Mouse (Mus musculus) yolk sac, embryonic 10.5 days (tissue): ENCODE data around the gene Map3k7.
"Not testable (repeated sequence)": the region's sequence is repeated elsewhere in the genome, so short reads cannot be mapped to it uniquely, and the experiment has no call there.

Experiments
- DNase-seq: peaks from one replicate; pipeline ENCODE4 v3.0.0-alpha.2; 2017; ENCODE audit warnings: low spot score

Map3k7 gene

GRCm38 (mm10) chr4:31993386-31993785 lies 29.5 kb downstream of the Map3k7 start:
- DNase-seq: no peak

DNA sequence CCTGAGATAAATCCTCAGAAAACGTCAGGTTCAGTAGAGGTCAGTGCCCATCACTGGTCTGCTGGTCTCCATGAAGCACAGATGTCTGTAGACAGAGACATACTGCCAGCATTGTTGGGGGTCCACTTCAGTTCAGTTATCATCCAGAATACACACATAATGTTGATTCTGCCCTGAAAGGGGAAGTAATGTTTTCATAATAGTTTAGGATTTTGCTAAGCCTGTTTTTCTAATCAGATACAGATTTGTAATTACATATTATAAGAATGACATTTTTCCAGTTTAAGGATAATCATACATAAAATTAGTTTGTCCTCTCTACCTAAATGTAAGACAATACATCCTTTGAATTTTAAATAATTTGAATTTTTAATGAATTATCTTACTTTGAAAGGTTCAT lies 30.0 kb downstream of the Map3k7 start:
- no peak for DNase-seq

DNA sequence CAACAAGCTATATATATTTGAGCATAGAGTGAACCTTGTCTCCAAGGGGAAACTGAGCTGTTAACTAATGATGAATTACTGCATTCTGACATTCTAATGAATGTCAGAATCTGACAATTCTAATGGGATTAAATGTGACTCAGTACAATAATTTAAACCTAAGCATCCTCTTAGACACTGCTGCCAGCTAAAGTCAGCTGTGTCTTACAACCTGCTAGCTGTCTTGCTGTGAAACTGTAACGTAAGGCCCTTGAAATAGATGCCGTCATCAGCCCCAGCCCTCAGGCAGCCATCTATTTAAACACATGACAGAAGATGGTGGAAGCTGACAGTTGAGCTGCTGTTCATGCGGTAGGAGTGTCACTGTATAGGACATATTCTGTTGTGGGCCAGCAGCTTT lies 37.6 kb downstream of the Map3k7 start:
- no peak for DNase-seq

DNA sequence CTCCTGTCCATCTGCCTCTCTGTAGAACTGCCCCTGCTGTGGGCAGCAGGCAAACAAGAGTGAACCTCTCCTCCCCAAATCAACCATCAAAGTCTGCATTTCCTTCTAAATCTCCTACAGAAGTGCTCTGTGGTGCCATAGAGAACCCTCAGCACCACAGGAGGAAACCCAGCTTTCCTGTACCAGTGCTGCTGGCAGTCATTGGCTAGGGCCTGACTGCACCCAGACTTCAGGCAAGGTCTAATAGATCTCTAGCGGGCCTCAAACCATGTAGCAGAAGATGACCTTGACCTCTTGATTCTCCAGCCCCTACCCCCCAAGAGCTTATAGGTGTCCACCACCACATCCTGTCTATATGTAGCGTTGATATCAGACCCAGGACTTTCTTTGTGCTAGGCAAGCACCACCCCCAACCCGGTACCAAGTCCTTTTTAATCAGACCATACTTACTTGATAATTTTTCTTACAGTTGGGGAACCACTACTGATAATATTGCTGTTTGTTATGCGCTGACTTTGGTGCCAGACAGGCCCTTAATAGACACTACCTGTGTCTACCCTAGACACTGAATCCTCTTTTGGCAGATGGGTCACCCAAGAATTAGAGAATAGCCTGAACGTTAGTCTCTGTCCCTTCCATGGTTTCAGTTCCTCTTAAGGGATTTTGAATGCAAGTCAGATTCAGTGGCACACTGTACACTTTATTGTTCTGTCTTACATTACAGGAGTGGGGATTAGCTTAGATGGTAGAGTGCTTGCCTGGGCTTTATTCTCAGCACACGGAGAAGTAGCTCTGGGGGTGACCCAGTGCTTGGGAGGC lies 41.1 kb downstream of the Map3k7 start:
- no peak for DNase-seq

- DNase-seq: no peak
These were observed 43.3 kb downstream of the Map3k7 start for GRCm38 (mm10) chr4:32007174-32007573.

GRCm38 (mm10) chr4:32008095-32008494 lies 44.2 kb downstream of the Map3k7 start:
- DNase-seq: no peak

DNA sequence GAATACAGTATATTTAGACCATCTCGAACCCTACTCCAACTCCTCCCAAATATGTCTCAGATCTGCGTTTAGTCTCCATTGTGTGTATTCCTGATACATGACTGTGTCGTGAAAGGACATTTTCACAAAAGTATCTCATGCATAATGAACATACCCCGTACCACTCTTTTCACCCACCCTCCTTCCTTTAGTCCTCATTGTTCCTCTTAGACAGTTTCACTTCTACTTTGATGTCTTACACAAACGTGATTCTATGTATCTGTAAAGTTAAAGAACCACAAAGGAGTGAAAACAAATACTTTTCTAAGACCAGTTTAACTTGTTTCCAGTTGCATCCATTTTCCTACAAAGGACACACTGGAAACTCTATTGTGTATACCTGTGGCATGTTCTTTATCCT lies 46.9 kb downstream of the Map3k7 start:
- no peak for DNase-seq

GRCm38 (mm10) chr4:32011218-32011973 lies 47.5 kb downstream of the Map3k7 start:
- no peak for DNase-seq

DNA sequence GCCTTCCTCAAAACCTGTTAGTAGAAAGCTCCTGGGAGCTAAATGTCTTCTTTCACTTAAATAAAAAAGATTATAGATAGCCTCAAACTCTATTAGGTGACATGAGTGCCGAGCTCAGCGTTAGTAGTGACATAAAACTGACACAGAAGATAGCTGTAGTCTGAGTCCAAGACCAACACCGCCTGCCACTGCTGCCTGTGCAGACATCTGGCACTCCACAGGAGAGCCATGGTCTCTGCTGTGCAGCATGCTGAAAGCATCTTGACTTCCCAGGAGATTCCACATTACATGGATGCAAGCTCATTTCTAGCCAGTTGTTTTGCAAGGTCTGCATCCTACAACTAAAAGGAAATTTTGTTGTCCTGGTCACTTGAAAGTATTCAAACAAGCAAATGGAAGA lies 57.2 kb downstream of the Map3k7 start:
- no peak for DNase-seq

- DNase-seq: no peak
These were observed 58.4 kb downstream of the Map3k7 start for GRCm38 (mm10) chr4:32022321-32022720.

GRCm38 (mm10) chr4:32024170-32024569 lies 60.3 kb downstream of the Map3k7 start:
- DNase-seq: not testable (repeated sequence)

GRCm38 (mm10) chr4:32025105-32025504 lies 61.2 kb downstream of the Map3k7 start:
- DNase-seq: no peak

GRCm38 (mm10) chr4:32027094-32027493 lies 63.2 kb downstream of the Map3k7 start:
- DNase-seq: no peak

GRCm38 (mm10) chr4:32037267-32037666 lies 73.4 kb downstream of the Map3k7 start:
- DNase-seq: no peak

DNA sequence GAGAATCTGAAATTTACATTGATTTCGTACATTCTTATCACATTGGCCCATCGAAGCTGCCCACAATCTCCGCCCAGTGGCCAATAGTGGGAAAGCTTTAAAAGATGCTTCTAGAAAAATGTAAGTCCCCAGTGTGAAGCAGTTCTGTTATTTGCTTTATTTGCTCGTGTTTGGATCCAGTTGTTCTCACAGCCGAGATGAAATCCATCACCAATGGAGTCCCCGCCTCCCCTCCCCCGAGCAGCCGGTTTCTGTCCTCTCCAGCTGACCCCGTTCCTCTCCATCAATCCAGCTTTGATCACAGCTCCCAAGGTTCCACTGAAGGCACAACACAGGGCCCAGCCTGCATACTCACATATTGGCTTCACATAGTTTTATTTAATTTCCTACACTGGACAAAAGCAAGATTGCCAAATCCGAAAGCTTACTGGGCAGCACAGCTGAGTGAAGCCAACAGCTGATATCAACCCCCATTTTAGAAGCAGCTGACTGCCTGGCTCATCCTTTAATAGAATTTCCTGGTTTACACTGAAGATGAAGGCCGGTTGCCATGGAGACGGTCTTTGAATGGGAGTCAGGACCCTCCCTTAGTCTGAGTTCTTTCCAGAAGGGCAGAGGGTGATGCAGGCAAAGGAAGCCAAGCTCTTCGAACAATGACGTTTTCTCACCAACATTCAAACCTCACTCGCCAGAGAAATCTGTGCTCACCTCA lies 78.0 kb downstream of the Map3k7 start:
- DNase-seq: no peak

DNA sequence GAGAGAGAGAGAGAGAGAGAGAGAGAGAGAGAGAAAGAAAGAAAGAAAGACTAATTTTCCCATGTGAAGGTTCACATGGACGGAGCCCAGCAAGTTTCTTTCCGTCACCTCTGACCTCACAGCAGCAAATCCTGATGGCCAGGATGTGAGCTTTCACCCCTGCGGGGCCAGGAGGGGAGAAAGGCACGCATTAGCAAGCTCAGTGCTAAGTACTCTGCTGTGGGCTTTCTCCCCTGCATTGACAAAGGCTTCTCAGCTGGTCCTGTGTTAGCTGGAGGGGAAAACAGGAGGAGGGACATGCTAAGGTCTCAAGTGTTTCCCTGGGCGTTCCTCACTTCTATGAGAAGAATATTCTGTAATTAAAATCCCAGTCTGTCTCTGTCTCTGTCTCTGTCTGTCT lies 81.3 kb downstream of the Map3k7 start:
- DNase-seq: no peak

DNA sequence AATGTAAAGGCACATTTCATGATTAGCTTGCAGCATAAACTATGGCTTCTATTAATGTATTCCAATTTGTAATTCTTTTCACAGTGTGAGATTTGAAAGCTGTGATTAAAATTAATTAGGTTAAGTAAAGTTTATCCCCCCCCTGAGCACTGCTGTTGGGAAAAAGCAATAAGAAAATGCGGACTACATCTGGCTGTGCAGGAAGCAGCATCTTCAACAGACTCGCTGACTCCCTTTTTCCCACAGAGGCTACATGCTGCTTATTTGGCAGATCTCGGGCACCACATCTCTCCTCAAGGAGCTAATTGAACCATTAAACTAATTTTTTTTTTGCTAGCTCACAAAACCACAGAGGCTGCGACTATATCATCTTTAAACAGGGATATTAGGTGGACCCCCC lies 85.9 kb downstream of the Map3k7 start:
- no peak for DNase-seq

DNA sequence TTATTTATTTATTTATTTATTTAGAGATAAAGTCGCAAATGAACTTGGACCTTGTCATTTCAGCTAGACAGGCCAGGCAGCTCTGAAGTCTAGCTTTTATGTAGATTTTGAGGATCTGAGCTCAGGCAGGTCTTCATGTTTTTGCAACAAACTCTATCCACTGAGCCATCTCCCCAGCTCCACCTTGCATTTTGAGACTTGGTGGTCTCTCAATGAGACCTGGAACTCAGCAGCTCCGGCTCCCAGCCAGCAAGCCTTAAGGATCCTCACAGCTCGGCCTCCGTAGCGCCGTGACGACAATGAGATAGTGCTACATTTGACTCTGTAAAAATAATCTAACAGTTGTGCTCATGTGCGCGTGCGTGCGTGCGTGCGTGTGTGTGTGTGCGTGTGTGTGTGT lies 89.3 kb downstream of the Map3k7 start:
- DNase-seq: no peak

DNA sequence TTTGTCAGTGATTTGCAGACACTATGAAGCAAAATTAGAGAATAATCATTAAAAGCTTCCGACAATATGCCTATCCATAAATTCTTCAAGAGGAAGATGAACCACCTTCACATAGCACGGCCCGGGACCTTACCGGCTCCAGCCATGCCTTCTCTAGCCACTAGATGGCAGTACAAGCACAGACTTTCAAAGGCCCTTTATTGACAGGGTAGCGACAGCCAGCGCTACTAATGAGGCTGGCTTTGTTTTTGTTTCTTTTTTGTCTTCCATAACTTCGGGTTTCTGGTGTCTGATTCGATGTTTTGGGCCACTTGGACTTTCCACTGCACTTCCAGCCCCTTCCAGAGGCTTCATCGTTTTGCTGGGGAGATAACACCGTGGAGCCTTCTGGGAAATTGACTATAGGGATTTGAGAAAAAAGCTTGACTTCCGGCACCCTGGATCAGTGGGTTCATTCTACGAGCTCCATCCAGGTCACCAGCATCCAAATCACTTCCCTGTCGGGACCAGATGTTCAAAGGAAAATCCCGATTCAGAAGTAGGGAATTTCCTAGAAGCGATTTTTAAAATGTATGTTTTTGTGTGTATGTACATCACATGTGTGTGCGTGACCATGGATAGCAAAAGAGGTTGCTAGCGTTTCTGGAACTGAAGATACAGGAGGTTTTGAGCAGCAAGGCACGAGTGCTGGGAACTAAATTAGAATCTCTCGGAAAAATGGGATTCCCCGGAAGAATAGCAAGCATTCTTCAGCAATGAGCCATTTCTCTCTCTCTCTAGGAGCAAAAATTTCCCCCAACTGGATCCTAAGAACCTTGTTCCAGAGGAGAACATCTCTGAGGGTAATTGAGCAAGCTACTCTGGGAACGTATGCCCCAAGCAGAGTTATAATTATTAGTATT lies 91.5 kb downstream of the Map3k7 start:
- DNase-seq: peak; percentile 64

DNA sequence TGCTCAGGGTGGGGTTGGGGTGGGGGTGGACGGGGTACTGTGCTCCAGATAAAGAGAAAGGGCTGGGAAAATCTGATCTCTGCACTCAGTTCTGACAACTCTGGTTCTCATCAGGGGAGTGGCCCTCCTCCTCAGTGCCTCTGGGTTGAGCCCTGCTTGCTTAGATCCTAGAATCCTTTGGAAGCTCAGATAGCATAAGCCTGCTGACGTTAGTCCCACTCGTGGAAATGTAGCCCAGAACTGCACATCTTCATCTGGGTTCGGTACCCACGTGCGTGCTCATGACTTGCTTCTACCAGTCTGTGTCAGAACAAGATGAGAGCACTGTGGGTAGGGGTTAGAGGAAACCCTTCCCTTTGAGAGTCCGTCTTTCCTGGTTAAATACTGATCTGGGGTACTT lies 92.5 kb downstream of the Map3k7 start:
- DNase-seq: no peak

- DNase-seq: no peak
These were observed 93.2 kb downstream of the Map3k7 start for GRCm38 (mm10) chr4:32057102-32057501.

DNA sequence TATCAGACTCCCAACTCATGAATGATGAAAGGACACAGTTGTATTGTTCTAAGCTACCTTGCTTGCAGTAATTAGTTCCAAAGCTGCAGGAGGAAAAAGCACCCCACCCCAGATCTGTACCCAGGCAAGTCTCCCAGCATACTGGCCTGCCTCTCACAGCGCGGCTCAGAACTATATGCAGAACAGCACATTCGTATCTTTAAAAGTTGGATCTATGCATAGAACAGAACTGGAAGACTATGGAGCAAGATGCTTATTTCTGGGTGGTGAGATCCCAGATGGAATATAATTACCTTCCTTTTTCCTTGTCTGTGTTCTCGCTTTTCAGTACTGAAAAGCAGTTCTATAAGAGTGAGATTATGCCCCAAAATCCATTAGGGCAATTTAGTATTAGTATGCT lies 96.8 kb downstream of the Map3k7 start:
- DNase-seq: no peak
